Mouse (Mus musculus): Measurements from ENCODE around the gene Nkiras1. TPM values are rescaled to one million over a fixed set of nuclear protein-coding genes. Genes with fewer than 3 reads are reported as not detected.
A peak's percentile ranks its signal among the peaks of the same experiment; 100 is the strongest.
"Not testable (repeated sequence)": the region's sequence is repeated elsewhere in the genome, so short reads cannot be mapped to it uniquely, and the experiment has no call there.

Nkiras1 gene
- 12.8 and 14.6 TPM in 2 replicates for polyA plus RNA-seq (2015; fragmentation: Nextera tagmentation; extraction: Ambion mirVana)

DNA sequence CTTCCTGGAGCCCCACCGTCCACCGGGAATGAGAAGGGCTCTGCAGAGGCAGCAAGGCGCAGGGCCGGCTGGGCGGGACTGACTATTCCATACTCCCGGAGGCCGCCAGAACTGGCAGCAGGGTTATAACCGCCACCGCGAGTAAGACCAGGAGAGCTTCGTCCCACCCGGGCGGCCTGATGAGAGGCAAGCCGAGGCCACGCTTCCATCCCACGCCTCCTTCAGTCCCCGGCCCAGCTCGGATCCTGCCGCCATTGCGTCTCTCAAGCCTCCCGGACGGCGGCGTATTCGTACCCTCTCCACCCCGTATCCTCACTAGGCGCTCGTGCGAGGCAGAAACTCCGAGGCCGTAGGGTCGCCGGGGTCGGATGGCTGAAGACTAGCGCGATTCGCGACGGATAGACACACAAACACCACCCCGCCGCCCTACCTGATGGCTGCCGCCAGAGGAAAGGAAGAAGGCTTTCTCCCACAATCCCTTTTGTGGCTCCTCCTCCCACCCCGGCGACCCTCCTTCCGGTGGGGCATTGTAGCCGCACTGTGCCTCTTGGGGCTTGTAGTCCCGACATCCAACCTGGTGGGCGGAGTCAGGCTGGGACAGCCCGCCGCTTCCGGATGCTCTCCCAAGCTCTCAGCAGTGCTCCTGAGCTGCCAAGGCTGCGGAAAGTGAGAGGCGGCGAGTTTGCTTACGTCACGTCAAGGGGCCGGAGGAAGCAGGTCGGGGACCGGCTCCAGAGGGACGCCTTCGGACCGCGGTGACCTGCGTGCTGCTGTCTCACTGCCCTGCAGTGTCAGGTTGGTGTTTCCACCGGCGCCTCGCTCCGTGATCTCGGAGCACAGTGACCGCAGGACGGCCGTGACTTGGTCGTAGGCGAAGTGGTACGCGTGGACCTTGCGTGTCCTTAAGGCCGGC is at the start of gene Nkiras1, which contains the start of gene Rpl15:
TSS of gene Nkiras1 (plus strand) at position 608 of the 913 bp plus-strand sequence.
TSS of gene Rpl15 (minus strand) at position 863 of the 913 bp plus-strand sequence.
- Histone ChIP-seq H3K27me3 (ENCODE audit: control insufficient read depth, insufficient read depth, low read depth, low read length) (no peaks in the 10 kb centered on the region), H3K4me2 (ENCODE audit: low read depth, low read length) (peak within 1 kb of the TSS; percentile 83), H3K9ac (ENCODE audit: low read length) (peak within 1 kb of the TSS; percentile 98), H3K9me3 (ENCODE audit: control insufficient read depth, low read length) (no peaks in the 10 kb centered on the region), H3K36me3 (ENCODE audit: control insufficient read depth, insufficient read depth, low read length) (peaks cover 12% of the 10 kb centered on the region), H3K4me1 (replicated peaks; ENCODE audit: control insufficient read depth, insufficient read depth, low read length) (peaks cover 12% of the 10 kb centered on the region), H3K27ac (ENCODE audit: low read length) (peak within 1 kb of the TSS; percentile 73), H3K4me3 (ENCODE audit: low read length) (peak within 1 kb of the TSS; percentile 94)
- under 1% methylated on average over 76 of the region's 78 CpGs for WGBS
- peak; percentile 100 for ATAC-seq (ENCODE audit: low read depth)

DNA sequence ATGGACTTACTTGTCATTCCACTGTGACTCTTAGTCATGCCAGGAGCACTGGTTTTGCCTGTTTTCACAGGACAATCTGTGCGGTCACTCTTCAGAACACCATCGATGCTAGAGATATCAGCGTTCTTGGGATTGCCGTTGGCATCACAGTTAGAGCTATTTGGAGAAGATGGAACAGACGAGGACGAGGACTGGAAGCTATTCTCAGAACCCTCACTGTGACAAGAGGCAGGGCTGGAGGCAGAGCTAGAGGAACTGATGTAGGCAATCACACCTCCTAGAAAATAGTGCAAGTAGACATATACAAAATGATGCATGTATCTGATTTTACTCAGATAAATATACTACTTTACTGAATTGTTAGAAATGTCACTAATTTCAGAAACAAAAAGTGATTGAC is 49.0 kb upstream of the Nkiras1 start:
- ATAC-seq (ENCODE audit: low read depth), result no peak
- no peaks in the 10 kb centered on the region for H3K9me3 ChIP-seq (ENCODE audit: control insufficient read depth, low read length)
- WGBS, result 92% methylated on average over 6 of the region's 6 CpGs
- no peak overlapping the region for H3K27ac ChIP-seq (ENCODE audit: low read length)
- no peaks in the 10 kb centered on the region for H3K36me3 ChIP-seq (ENCODE audit: control insufficient read depth, insufficient read depth, low read length)
- no peak overlapping the region for H3K4me2 ChIP-seq (ENCODE audit: low read depth, low read length)
- H3K27me3 ChIP-seq (ENCODE audit: control insufficient read depth, insufficient read depth, low read depth, low read length), result no peaks in the 10 kb centered on the region
- no peak overlapping the region for H3K4me3 ChIP-seq (ENCODE audit: low read length)
- no peak overlapping the region for H3K9ac ChIP-seq (ENCODE audit: low read length)
- no peaks in the 10 kb centered on the region for H3K4me1 ChIP-seq (replicated peaks; ENCODE audit: control insufficient read depth, insufficient read depth, low read length)

DNA sequence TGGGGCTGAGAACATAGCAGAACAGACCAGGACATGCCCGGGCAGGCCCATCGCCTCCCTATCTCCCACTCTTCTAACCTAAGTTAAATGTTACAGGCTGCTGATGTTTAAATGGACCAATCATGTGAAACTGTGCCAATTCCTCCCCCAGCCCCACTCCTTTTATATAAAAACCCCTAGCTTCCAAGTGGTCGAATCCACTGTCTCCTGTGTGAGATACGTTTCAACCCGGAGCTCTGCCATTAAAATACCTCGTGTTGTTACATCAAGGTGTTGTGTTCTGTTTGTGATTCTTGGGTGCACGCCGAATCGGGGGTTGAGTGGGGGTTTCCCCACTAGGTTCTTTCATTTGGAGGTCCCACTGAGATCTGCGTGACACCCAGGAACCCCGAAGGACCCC is 45.5 kb upstream of the Nkiras1 start:
- 90% methylated on average over 11 of the region's 11 CpGs for WGBS
- not testable (repeated sequence) for H3K4me2 ChIP-seq (ENCODE audit: low read depth, low read length); ATAC-seq (ENCODE audit: low read depth); H3K4me1 ChIP-seq (replicated peaks; ENCODE audit: control insufficient read depth, insufficient read depth, low read length); H3K9ac ChIP-seq (ENCODE audit: low read length); H3K9me3 ChIP-seq (ENCODE audit: control insufficient read depth, low read length); H3K4me3 ChIP-seq (ENCODE audit: low read length); H3K36me3 ChIP-seq (ENCODE audit: control insufficient read depth, insufficient read depth, low read length); H3K27ac ChIP-seq (ENCODE audit: low read length); H3K27me3 ChIP-seq (ENCODE audit: control insufficient read depth, insufficient read depth, low read depth, low read length)

DNA sequence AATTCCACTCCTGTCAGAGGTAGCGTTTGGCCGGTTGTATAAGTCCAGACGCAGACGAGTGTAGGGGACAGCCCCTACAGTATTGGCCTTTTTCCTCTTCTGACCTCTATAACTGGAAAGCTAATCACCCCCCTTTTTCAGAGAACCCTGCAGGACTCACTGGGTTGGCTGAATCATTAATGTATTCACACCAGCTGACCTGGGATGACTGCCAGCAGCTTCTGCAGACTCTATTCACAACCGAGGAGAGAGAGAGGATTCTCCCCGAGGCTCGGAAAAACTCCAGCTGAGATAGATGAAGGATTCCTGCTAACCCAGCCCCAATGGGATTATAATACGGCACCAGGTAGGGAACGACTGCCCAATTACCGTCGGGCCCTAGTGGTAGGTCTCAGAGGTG is 44.8 kb upstream of the Nkiras1 start:
- not testable (repeated sequence) for H3K36me3 ChIP-seq (ENCODE audit: control insufficient read depth, insufficient read depth, low read length); H3K9ac ChIP-seq (ENCODE audit: low read length); ATAC-seq (ENCODE audit: low read depth); H3K27ac ChIP-seq (ENCODE audit: low read length); H3K4me3 ChIP-seq (ENCODE audit: low read length); H3K4me1 ChIP-seq (replicated peaks; ENCODE audit: control insufficient read depth, insufficient read depth, low read length); H3K27me3 ChIP-seq (ENCODE audit: control insufficient read depth, insufficient read depth, low read depth, low read length); H3K9me3 ChIP-seq (ENCODE audit: control insufficient read depth, low read length); H3K4me2 ChIP-seq (ENCODE audit: low read depth, low read length)
- WGBS, result 74% methylated on average over 11 of the region's 11 CpGs

DNA sequence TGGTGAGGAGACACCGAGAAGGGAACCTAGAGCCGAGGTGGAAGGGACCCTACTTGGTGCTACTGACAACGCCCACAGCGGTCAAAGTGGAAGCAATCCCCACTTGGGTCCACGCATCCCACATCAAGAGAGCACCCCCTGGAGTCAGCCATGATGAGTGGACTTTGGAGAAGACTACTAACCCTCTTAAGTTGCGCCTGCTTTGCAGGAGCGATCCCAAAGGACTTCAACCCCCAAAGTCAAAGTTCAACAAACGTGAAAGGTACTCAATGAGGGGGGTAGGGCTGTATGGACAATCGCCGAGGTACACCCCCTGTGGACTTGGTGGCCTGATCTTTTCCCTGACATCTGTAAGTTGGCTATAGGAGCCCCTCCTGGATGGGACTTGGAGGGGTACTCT is 41.2 kb upstream of the Nkiras1 start:
- not testable (repeated sequence) for H3K4me2 ChIP-seq (ENCODE audit: low read depth, low read length); ATAC-seq (ENCODE audit: low read depth); H3K4me3 ChIP-seq (ENCODE audit: low read length); H3K36me3 ChIP-seq (ENCODE audit: control insufficient read depth, insufficient read depth, low read length); H3K4me1 ChIP-seq (replicated peaks; ENCODE audit: control insufficient read depth, insufficient read depth, low read length); H3K27me3 ChIP-seq (ENCODE audit: control insufficient read depth, insufficient read depth, low read depth, low read length); H3K9ac ChIP-seq (ENCODE audit: low read length); H3K9me3 ChIP-seq (ENCODE audit: control insufficient read depth, low read length); H3K27ac ChIP-seq (ENCODE audit: low read length)
- 92% methylated on average over 10 of the region's 10 CpGs for WGBS

DNA sequence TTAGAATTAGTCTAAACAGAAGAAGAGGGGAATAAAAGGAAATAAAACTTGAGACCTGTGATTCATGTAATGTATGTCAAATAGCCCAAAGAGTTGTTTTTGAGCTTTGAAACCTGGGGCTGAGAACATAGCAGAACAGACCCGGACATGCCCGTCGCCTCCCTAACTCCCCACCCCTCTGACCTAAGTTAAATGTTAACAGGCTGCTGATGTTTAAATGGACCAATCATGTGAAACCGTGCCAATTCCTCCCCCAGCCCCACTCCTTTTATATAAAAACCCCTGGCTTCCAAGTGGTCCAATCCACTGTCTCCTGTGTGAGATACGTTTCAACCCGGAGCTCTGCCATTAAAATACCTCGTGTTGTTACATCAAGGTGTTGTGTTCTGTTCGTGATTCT is 39.1 kb upstream of the Nkiras1 start:
- not testable (repeated sequence) for H3K4me1 ChIP-seq (replicated peaks; ENCODE audit: control insufficient read depth, insufficient read depth, low read length)

DNA sequence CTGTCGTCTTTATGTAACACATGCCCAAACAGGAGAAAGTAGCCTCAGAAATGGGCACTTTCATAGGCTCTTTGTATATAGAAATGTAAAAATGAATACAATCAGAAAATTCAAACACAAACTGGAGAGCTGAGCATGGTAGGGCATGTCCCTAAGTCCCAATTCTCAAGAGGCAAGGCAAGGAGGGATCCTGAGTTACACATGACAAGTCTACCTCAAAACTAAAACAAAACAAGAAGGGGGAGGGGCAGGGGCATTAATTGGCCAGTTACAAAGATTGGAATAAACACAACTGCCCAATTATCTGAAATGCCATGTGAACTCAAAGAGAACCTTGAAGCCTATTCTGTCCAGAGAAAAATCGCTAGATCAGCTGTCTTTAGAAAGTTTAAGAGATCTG is 37.9 kb upstream of the Nkiras1 start:
- no peak for ATAC-seq (ENCODE audit: low read depth)
- Histone ChIP-seq H3K9ac (ENCODE audit: low read length) (no peak overlapping the region), H3K4me2 (ENCODE audit: low read depth, low read length) (no peak overlapping the region), H3K27ac (ENCODE audit: low read length) (no peak overlapping the region), H3K9me3 (ENCODE audit: control insufficient read depth, low read length) (no peaks in the 10 kb centered on the region), H3K4me3 (ENCODE audit: low read length) (no peak overlapping the region), H3K4me1 (replicated peaks; ENCODE audit: control insufficient read depth, insufficient read depth, low read length) (0 out of 2 replicates have a peak, but pooled peaks cover 2% of the 10 kb centered on the region), H3K36me3 (ENCODE audit: control insufficient read depth, insufficient read depth, low read length) (no peaks in the 10 kb centered on the region), H3K27me3 (ENCODE audit: control insufficient read depth, insufficient read depth, low read depth, low read length) (no peaks in the 10 kb centered on the region)
- WGBS, result 61% methylated on average over 2 of the region's 2 CpGs

More for the DNA sequence above, 39.1 kb upstream of the Nkiras1 start:
- H3K4me2 ChIP-seq (ENCODE audit: low read depth, low read length); H3K27ac ChIP-seq (ENCODE audit: low read length); ATAC-seq (ENCODE audit: low read depth); H3K4me3 ChIP-seq (ENCODE audit: low read length); H3K9me3 ChIP-seq (ENCODE audit: control insufficient read depth, low read length); H3K36me3 ChIP-seq (ENCODE audit: control insufficient read depth, insufficient read depth, low read length); H3K27me3 ChIP-seq (ENCODE audit: control insufficient read depth, insufficient read depth, low read depth, low read length); H3K9ac ChIP-seq (ENCODE audit: low read length): not testable (repeated sequence)
- WGBS, result 93% methylated on average over 8 of the region's 8 CpGs

DNA sequence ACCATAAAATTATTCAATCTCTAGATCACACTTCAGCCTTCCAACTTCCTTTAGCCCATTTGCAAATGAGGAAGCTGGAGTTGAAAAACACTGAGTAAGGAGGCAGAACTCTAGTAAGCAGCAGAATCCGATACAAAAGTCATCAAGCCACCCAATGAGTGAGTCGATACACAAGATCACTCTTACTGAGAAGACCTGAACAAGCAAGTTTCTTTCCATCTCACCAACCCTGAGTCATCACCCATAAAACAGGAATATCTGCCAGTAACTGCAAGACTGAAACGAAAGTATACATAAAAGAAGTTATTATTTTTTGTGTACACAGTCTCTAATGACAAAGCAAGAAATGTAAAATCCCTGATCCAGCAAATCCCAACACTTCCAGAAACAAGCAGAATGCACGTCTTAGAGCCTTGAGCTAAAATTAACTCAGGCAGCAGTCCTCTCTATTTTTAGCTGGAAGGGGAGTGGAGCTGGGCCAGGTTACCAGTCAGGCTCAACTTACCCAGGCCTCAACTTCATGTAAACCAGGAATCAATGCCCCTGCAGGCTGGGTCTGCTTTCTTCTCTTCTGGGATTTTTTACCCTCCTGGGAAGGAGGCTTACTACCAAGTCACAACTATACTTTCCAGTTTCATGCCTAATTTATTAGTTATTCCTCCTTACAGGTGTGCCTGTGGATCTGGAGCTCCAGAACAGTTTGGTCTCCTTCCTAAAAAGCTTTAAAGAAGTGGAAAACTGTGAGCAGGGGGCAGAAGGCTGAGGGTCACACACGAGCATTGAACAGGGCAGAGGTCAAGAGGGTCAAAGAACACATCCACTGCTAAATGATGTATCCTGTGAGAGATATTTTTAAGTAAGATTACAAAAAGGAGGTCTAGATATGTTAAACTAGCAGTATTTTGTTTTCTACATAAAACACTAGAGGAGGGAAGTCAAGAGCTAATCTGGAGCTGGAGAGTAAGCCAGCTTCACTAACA is 36.7 kb upstream of the Nkiras1 start:
- Histone ChIP-seq H3K27ac (ENCODE audit: low read length) (no peak overlapping the region), H3K9ac (ENCODE audit: low read length) (no peak overlapping the region), H3K4me3 (ENCODE audit: low read length) (no peak overlapping the region)

More for the DNA sequence above, 36.7 kb upstream of the Nkiras1 start:
- Histone ChIP-seq H3K36me3 (ENCODE audit: control insufficient read depth, insufficient read depth, low read length) (no peaks in the 10 kb centered on the region), H3K27me3 (ENCODE audit: control insufficient read depth, insufficient read depth, low read depth, low read length) (no peaks in the 10 kb centered on the region), H3K4me1 (replicated peaks; ENCODE audit: control insufficient read depth, insufficient read depth, low read length) (0 out of 2 replicates have a peak, but pooled peaks cover 2% of the 10 kb centered on the region), H3K9me3 (ENCODE audit: control insufficient read depth, low read length) (no peaks in the 10 kb centered on the region), H3K4me2 (ENCODE audit: low read depth, low read length) (no peak overlapping the region)
- WGBS, result 44% methylated on average over 5 of the region's 5 CpGs
- ATAC-seq (ENCODE audit: low read depth), result no peak

Data from lung, embryonic 16.5 days (tissue).